Mouse (Mus musculus) lung, embryonic 16.5 days (tissue): Measurements from ENCODE around the gene 2900092C05Rik. TPM values are rescaled to one million over a fixed set of nuclear protein-coding genes. Genes with fewer than 3 reads are reported as not detected.

Experiments used
- polyA plus RNA-seq: library from polyadenylated mRNA; unstranded; fragments of >200 nt; fragmentation: Nextera tagmentation; extraction: Ambion mirVana; gene quantifications from 2 replicates; pipeline ENCODE4 v1.2.1, GENCODE M21; 2015

Gene 2900092C05Rik
- polyA plus RNA-seq, 1 experiment from 2014 or later, result not detected

Other genes starting within 250 kb of the 2900092C05Rik start
- not detected in 2 replicates for gene Vmn1r81, start 244.2 kb upstream of the 2900092C05Rik start, polyA plus RNA-seq
- not detected in 2 replicates for gene Vmn1r82, start 212.1 kb upstream of the 2900092C05Rik start, polyA plus RNA-seq
- 0.06 and 0.08 TPM in 2 replicates for gene Vmn1r83, start 183.0 kb upstream of the 2900092C05Rik start, polyA plus RNA-seq
- not detected in 2 replicates for gene Vmn1r84, start 143.2 kb upstream of the 2900092C05Rik start, polyA plus RNA-seq
- 3.2 and 3.7 TPM in 2 replicates for gene Zfp551, start 89.8 kb upstream of the 2900092C05Rik start, polyA plus RNA-seq
- gene Zfp606, start 34.2 kb upstream of the 2900092C05Rik start, polyA plus RNA-seq, result 21.6 TPM in 2 replicates
- 0.01 TPM in 2 replicates for gene Vmn2r53, start 96.3 kb downstream of the 2900092C05Rik start, polyA plus RNA-seq
- gene Vmn2r54, start 127.8 kb downstream of the 2900092C05Rik start, polyA plus RNA-seq, result not detected in 2 replicates
- gene Vmn2r55, start 172.5 kb downstream of the 2900092C05Rik start, polyA plus RNA-seq, result not detected in 2 replicates
- not detected in 2 replicates for gene Vmn2r56, start 222.5 kb downstream of the 2900092C05Rik start, polyA plus RNA-seq